Mouse (Mus musculus) bone marrow, adult 2 months (tissue): ENCODE results near the gene Gm49403.

Source experiments
- CTCF ChIP-seq: fragments of 200-500 bp; IDR thresholded peaks from 2 replicates; pipeline ENCODE4 v1.5.1; 2011; ENCODE audit warnings: low read length, control low read depth; ENCODE audit not compliant: control insufficient read depth, insufficient read depth
- POLR2A ChIP-seq: fragments of 200-500 bp; IDR thresholded peaks from 2 replicates; pipeline ENCODE4 v1.6.1; 2011; ENCODE audit warnings: low read depth, mild to moderate bottlenecking, control low read depth, low read length, borderline replicate concordance; ENCODE audit not compliant: control insufficient read depth

DNA sequence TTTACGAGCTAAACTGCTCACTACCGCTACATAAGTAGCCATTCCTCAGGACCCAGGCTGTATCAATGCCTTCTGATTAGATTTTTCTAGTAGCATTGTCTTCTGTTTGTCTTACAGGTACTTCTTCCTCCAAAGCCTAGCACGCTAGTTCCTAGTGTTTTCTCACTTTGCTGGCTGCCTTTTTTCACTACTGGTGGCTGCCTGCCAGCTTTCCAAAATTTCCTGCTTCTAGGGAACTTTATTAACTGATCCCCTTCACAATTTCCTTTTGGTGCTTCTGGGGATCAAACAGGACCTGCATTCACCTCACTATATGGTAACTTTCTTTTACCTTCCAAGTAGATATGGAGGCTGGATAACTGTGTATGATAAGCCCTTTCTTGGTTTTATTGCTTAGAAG is 15.3 kb downstream of the Gm49403 start:
- no peak for TF ChIP-seq POLR2A
- no peak for TF ChIP-seq CTCF
